Mouse (Mus musculus): ENCODE data around the gene Gm29666.

GRCm38 (mm10) chr15:84944319-84944718 is 24.5 kb upstream of the Gm29666 start:
- TF ChIP-seq CTCF (IDR thresholded peaks at IDR 0.05; ENCODE audit: low read depth, low read length) (no peak), GATA1 (IDR thresholded peaks at IDR 0.05; ENCODE audit: borderline replicate concordance, low read length) (no peak)
